Mouse (Mus musculus) ovary, postnatal 14 days (tissue): ENCODE data around the gene Osbpl7.

Source experiments
- DNase-seq: peaks from one replicate; pipeline ENCODE4 v3.0.0; 2022; ENCODE audit warnings: low spot score

The Osbpl7 gene

GRCm38 (mm10) chr11:97040301-97041021 is 10.0 kb upstream of the Osbpl7 start:
- DNase-seq, result no peak

- DNase-seq, result peak; percentile 81
Measured at GRCm38 (mm10) chr11:97041022-97041899, 9.2 kb upstream of the Osbpl7 start, which contains the start of the genes Lrrc46 and Mrpl10. Gene Lrrc46 (minus strand): TSS chr11:97041407. Gene Mrpl10 (plus strand): TSS chr11:97041560.

- no peak for DNase-seq
Measured at GRCm38 (mm10) chr11:97044902-97045301, 5.5 kb upstream of the Osbpl7 start.

GRCm38 (mm10) chr11:97045861-97046260 is 4.6 kb upstream of the Osbpl7 start:
- DNase-seq, result no peak

- DNase-seq, result no peak
Measured at GRCm38 (mm10) chr11:97048090-97048650, 2.3 kb upstream of the Osbpl7 start.

GRCm38 (mm10) chr11:97049492-97050085 is 839 bp upstream of the Osbpl7 start:
- DNase-seq, result no peak

GRCm38 (mm10) chr11:97050944-97051586 is 637 bp downstream of the Osbpl7 start:
- DNase-seq, result no peak

GRCm38 (mm10) chr11:97052219-97052646 is 1.8 kb downstream of the Osbpl7 start:
- no peak for DNase-seq

- DNase-seq, result no peak
Measured at GRCm38 (mm10) chr11:97063274-97063920, 13.0 kb downstream of the Osbpl7 start.

GRCm38 (mm10) chr11:97063921-97064295 is 13.5 kb downstream of the Osbpl7 start:
- no peak for DNase-seq

GRCm38 (mm10) chr11:97065538-97066295 is 15.3 kb downstream of the Osbpl7 start:
- DNase-seq, result no peak

- DNase-seq, result no peak
Measured at GRCm38 (mm10) chr11:97066656-97067360, 16.4 kb downstream of the Osbpl7 start.

GRCm38 (mm10) chr11:97069333-97069732 is 18.9 kb downstream of the Osbpl7 start:
- DNase-seq, result no peak

- DNase-seq, result no peak
Measured at GRCm38 (mm10) chr11:97069770-97070169, 19.3 kb downstream of the Osbpl7 start.

GRCm38 (mm10) chr11:97071129-97071528 is 20.7 kb downstream of the Osbpl7 start:
- no peak for DNase-seq

- DNase-seq, result no peak
Measured at GRCm38 (mm10) chr11:97072533-97072932, 22.1 kb downstream of the Osbpl7 start.

GRCm38 (mm10) chr11:97074235-97074634 is 23.8 kb downstream of the Osbpl7 start:
- DNase-seq, result no peak

- no peak for DNase-seq
Measured at GRCm38 (mm10) chr11:97078751-97079150, 28.3 kb downstream of the Osbpl7 start.

GRCm38 (mm10) chr11:97080291-97080690 is 29.9 kb downstream of the Osbpl7 start:
- no peak for DNase-seq

GRCm38 (mm10) chr11:97082977-97083376 is 32.5 kb downstream of the Osbpl7 start:
- DNase-seq, result no peak
